Mouse (Mus musculus): ENCODE data around the gene Pxdn.

Pxdn gene

GRCm38 (mm10) chr12:29951485-29951884 lies 14.1 kb downstream of the Pxdn start:
- ATAC-seq (ENCODE audit: insufficient number of reproducible peaks, low FRiP score, low TSS enrichment) = no peak

- no peak for ATAC-seq (ENCODE audit: insufficient number of reproducible peaks, low FRiP score, low TSS enrichment)
Measured at GRCm38 (mm10) chr12:29952102-29952501, 14.7 kb downstream of the Pxdn start.

DNA sequence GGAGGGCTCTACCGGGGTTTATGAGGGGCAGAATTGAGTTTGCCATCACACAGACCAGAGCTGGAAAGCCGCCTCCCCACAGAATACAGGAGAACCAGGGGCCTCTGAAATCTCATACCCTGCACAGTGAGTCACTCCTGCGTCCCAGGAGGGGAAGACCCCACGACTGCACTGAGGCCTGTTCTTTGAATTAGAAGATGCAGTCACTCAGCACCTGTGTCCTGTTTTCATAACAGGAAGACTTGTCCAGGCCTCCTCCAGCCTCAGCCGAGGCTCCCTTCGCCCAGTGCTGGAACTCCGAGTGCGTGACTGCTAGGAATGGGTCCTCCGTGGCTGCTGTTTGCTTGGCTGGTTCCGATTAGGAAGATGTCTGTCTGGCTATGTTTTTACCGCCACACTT lies 16.6 kb downstream of the Pxdn start:
- ATAC-seq (ENCODE audit: insufficient number of reproducible peaks, low FRiP score, low TSS enrichment) = no peak

- ATAC-seq (ENCODE audit: insufficient number of reproducible peaks, low FRiP score, low TSS enrichment) = no peak
Measured at GRCm38 (mm10) chr12:29954464-29954863, 17.1 kb downstream of the Pxdn start.

DNA sequence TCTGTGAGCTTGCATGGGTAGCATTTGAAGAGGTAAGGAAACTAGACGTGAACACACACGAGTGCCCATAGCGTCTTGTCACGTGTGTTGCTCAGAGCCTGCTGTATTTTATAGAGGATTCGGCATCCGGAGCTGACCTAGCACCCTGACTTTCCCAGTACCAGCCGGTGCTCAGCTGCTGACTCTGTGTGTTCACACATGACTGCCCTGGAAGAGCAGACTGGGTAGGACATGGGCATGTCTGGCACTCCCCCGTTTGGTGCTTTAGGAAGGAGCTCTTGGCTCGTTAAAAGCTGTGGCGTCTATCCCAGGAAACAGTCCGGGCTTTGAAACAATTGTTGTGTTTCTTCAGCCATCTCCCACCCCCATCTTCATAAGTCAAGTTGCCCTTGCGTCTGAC lies 19.6 kb downstream of the Pxdn start:
- no peak for ATAC-seq (ENCODE audit: insufficient number of reproducible peaks, low FRiP score, low TSS enrichment)

GRCm38 (mm10) chr12:29958637-29959036 lies 21.2 kb downstream of the Pxdn start:
- no peak for ATAC-seq (ENCODE audit: insufficient number of reproducible peaks, low FRiP score, low TSS enrichment)

GRCm38 (mm10) chr12:29961041-29961440 lies 23.6 kb downstream of the Pxdn start:
- no peak for ATAC-seq (ENCODE audit: insufficient number of reproducible peaks, low FRiP score, low TSS enrichment)

- no peak for ATAC-seq (ENCODE audit: insufficient number of reproducible peaks, low FRiP score, low TSS enrichment)
Measured at GRCm38 (mm10) chr12:29965016-29965415, 27.6 kb downstream of the Pxdn start.

GRCm38 (mm10) chr12:29971795-29972464 lies 34.5 kb downstream of the Pxdn start:
- no peak for ATAC-seq (ENCODE audit: insufficient number of reproducible peaks, low FRiP score, low TSS enrichment)

DNA sequence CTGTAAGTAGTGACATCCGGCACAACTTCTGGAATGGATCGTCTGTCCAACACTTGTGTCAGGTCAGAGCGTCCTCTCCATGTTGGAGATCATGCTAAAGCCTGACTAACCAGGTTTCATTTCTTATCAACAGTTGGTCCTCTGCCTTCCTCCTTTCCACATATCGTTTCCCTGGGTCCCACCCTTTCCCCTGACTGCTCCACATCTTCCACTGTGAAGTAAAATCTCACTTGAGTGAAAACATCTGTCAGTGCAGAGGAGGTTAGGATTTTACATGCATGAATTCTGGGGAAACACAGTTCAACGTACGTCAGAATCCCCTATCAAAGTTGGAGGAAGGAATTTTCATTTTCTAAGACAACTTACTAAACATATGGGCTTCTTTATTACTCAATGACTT lies 35.1 kb downstream of the Pxdn start:
- ATAC-seq (ENCODE audit: insufficient number of reproducible peaks, low FRiP score, low TSS enrichment) = no peak

GRCm38 (mm10) chr12:29980076-29980475 lies 42.7 kb downstream of the Pxdn start:
- no peak for ATAC-seq (ENCODE audit: insufficient number of reproducible peaks, low FRiP score, low TSS enrichment)

DNA sequence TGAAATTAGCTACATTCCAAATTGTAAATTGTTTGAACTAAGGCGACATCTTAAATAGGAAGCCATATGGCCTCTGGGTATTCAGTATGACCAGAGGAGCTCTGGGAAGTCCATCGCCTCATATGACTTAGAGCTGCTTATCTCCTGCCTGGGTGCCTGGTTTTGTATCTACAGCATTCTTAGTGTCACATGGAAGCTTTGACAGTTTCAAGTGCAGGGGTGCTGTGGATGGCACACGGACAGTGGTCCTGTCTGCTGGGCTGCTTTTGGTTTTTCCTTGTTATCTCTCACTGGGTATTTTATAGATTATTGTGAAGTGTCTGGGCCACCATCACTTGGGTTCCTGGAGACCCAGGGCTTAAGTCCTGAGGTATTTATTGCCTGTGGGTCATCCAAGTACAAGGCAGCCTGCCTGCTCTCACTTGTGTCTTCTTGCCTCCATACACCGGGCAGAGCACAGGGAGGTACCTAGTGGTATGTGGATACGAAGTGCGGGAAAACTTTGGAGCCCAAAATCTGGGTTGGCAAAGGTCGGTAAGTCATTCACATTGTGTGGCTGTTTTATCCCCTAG lies 44.4 kb downstream of the Pxdn start:
- no peak for ATAC-seq (ENCODE audit: insufficient number of reproducible peaks, low FRiP score, low TSS enrichment)

- ATAC-seq (ENCODE audit: insufficient number of reproducible peaks, low FRiP score, low TSS enrichment) = no peak
Measured at GRCm38 (mm10) chr12:29983190-29983589, 45.8 kb downstream of the Pxdn start.

GRCm38 (mm10) chr12:29985126-29985525 lies 47.7 kb downstream of the Pxdn start:
- ATAC-seq (ENCODE audit: insufficient number of reproducible peaks, low FRiP score, low TSS enrichment) = no peak

- no peak for ATAC-seq (ENCODE audit: insufficient number of reproducible peaks, low FRiP score, low TSS enrichment)
Measured at GRCm38 (mm10) chr12:29986241-29986640, 48.8 kb downstream of the Pxdn start.

DNA sequence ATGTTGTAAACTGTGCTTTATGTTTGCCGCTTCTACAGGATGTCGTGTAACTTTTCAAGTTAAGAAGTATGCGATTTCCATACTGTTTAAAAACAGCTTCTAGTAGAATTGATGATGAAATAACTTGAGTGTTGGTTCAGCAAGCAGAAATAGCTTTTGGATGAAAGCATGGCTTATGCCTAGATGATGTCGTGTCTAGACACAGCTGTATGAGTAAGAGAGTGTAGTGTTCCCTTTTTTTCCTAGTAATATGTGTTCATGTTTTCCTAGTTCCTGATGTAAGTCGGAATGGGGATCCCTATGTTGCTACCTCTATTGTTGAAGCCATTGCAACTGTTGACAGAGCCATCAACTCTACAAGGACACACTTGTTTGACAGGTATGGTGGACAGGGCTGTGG lies 61.5 kb downstream of the Pxdn start:
- ATAC-seq (ENCODE audit: insufficient number of reproducible peaks, low FRiP score, low TSS enrichment) = no peak

DNA sequence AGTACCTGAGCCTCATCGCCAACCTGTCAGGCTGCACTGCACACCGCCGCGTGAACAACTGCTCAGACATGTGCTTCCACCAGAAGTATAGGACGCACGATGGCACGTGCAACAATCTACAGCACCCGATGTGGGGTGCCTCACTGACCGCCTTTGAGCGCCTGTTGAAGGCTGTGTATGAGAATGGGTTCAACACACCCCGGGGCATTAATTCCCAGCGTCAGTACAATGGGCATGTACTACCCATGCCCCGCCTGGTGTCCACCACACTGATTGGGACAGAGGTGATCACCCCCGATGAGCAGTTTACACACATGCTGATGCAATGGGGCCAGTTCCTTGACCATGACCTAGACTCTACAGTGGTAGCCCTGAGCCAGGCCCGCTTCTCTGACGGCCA lies 64.5 kb downstream of the Pxdn start:
- no peak for ATAC-seq (ENCODE audit: insufficient number of reproducible peaks, low FRiP score, low TSS enrichment)

GRCm38 (mm10) chr12:30003680-30004364 lies 66.4 kb downstream of the Pxdn start:
- ATAC-seq (ENCODE audit: insufficient number of reproducible peaks, low FRiP score, low TSS enrichment) = no peak

GRCm38 (mm10) chr12:30004365-30004723 lies 66.9 kb downstream of the Pxdn start:
- no peak for ATAC-seq (ENCODE audit: insufficient number of reproducible peaks, low FRiP score, low TSS enrichment)

- ATAC-seq (ENCODE audit: insufficient number of reproducible peaks, low FRiP score, low TSS enrichment) = no peak
Measured at GRCm38 (mm10) chr12:30006586-30006985, 69.2 kb downstream of the Pxdn start.

- ATAC-seq (ENCODE audit: insufficient number of reproducible peaks, low FRiP score, low TSS enrichment) = no peak
Measured at GRCm38 (mm10) chr12:30008741-30009140, 71.3 kb downstream of the Pxdn start.

DNA sequence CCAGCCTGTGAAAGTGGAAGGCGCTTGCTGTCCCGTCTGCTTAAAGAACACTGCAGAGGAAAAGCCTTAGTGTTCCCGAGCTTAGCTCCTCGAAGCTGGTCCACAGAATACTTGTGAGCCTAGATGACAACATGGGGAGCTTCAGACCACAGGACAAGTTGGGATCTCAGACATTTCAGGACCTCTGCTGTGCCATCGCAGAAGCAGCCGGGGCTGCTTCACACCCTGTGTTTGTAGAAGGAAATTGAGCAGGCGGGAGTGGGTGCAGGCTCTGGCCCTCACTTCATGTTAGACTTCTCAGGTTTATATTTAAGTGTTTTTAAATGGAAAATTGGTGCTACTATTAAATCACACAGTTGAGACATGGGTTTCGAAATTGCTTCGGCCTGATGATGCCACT lies 78.1 kb downstream of the Pxdn start:
- ATAC-seq (ENCODE audit: insufficient number of reproducible peaks, low FRiP score, low TSS enrichment) = no peak
